Mouse (Mus musculus): Measurements from ENCODE around the gene Ece1.
A peak's percentile ranks its signal among the peaks of the same experiment; 100 is the strongest.

GRCm38 (mm10) chr4:137844656-137845055, 17.4 kb upstream of the Ece1 start:
- TF ChIP-seq CTCF (IDR thresholded peaks at IDR 0.05; ENCODE audit: control insufficient read depth, insufficient read depth, insufficient replicate concordance, low read depth, low read length) (peak; percentile 79; the same call in 1 of the 2 replicates), POLR2A (IDR thresholded peaks at IDR 0.05; ENCODE audit: control insufficient read depth, low read depth, low read length) (no peak)

Data from testis, adult 2 months (tissue).